Mouse (Mus musculus) brain, embryonic 14.5 days (tissue): Measurements from ENCODE around the gene Oprd1.

Experiments
- CTCF ChIP-seq: fragments of 200-500 bp; IDR thresholded peaks from 2 replicates; pipeline ENCODE4 v1.5.1; 2012; ENCODE audit warnings: inconsistent platforms, mild to moderate bottlenecking, moderate library complexity, borderline replicate concordance; ENCODE audit not compliant: insufficient read depth, insufficient read length; ENCODE audit errors: extremely low read depth
- POLR2A ChIP-seq: fragments of 200-500 bp; IDR thresholded peaks from 2 replicates; pipeline ENCODE4 v1.6.1; 2012; ENCODE audit warnings: mild to moderate bottlenecking, inconsistent platforms, borderline replicate concordance; ENCODE audit not compliant: poor library complexity, insufficient read depth, insufficient read length, severe bottlenecking; ENCODE audit errors: extremely low read depth

GRCm38 (mm10) chr4:132133381-132133780, 10.9 kb downstream of the Oprd1 start:
- TF ChIP-seq POLR2A, result no peak
- no peak for TF ChIP-seq CTCF
